Mouse (Mus musculus): Measurements from ENCODE around the gene Scaf1.
A peak's percentile ranks its signal among the peaks of the same experiment; 100 is the strongest.
"Not testable (repeated sequence)": the region's sequence is repeated elsewhere in the genome, so short reads cannot be mapped to it uniquely, and the experiment has no call there.

The Scaf1 gene

GRCm38 (mm10) chr7:45045741-45046140 is 29.6 kb upstream of the Scaf1 start:
- no peak for DNase-seq (ENCODE audit: low read depth, low spot score)

DNA sequence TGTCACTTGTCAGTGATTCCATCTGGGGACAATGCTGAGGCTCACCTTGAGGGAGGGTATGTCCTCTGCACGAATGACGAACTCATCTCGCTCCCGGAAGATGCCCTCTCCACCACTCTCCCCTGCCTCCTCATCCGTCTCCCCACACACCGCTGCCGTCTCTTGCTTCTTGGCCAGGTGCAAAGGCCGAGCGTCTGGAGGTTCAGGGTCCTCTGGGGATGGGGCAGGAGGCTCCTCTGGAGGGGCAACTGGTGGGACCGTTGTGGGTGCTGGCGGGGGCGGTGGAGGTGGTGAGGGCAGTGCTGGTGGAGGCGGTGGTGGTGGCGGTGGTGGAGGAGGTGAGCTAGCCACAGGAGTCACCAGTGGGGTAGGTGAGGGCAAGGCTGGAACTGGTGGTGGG is 27.1 kb upstream of the Scaf1 start:
- no peak for DNase-seq (ENCODE audit: low read depth, low spot score)

DNA sequence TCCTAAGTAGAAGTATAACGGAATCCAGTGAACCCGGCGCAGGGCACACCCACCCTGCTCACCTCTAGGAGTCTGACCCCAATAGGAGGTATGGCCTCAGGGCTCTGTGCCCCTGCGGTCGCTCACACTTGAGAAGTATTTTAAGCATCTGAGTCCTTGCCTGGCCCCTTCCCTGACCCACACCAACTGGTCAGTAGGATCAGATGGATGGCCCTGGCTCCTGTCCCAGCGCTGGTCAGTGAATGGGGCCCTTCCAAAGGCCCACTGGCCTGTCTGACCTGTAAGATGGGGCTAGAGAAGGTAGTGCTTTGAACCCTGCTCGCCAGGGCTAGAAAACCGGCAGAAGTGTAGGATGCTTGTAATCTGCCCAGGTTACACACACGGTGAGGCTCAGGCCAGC is 24.7 kb upstream of the Scaf1 start:
- no peak for DNase-seq (ENCODE audit: low read depth, low spot score)

- no peak for DNase-seq (ENCODE audit: low read depth, low spot score)
Measured at GRCm38 (mm10) chr7:45038411-45038810, 22.2 kb upstream of the Scaf1 start.

DNA sequence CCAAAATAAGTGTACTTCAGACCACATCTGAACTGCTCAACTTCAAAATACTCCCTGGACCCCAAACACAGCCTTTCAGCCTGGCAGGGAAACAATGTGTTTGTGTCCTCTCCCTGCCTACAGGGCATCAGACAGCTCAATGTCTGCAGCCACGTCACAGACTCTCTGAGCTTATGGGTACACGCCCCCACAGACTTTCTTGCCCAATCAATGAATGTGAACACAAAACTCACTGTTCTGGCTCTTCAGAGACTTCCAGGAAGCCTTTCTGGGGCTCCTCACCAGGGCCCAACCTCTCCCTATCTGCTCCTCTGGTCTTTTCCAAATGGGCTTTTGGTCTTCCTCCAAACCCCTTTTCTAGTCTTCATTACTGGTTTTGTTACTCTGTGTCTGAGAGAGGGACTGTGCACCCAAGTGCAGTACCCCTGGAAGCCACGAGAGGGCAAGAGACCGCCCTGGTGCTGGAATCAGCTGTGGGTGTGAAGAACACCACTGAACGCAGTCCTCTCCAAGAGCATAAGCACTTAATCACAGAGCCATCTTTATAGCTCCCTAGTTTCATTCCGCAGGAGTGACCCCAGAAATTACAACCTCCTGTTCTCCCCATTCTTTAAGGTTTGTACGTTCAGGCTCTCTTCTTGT is 21.7 kb upstream of the Scaf1 start:
- peak; percentile 42 for DNase-seq (ENCODE audit: low read depth, low spot score)

GRCm38 (mm10) chr7:45036702-45037101 is 20.5 kb upstream of the Scaf1 start:
- DNase-seq (ENCODE audit: low read depth, low spot score) = no peak

DNA sequence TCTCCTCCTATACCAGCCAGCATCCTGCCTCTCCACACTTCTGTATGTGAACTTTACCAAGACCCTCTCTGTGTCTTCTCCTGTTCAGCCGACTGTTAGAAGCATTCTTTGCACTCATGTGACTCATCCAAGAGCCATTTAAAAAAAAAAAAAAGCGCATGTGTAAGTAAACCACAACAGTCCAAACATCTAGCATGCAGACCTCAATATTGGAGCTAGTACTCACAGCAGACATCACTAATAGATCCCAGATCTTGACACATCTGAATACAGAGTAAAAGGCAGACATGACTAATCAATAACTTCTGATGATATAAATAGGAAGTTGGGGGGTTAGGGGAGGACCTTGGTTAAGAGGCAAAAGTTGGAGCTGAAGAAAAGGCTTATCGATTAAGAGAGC is 19.5 kb upstream of the Scaf1 start:
- DNase-seq (ENCODE audit: low read depth, low spot score) = no peak

DNA sequence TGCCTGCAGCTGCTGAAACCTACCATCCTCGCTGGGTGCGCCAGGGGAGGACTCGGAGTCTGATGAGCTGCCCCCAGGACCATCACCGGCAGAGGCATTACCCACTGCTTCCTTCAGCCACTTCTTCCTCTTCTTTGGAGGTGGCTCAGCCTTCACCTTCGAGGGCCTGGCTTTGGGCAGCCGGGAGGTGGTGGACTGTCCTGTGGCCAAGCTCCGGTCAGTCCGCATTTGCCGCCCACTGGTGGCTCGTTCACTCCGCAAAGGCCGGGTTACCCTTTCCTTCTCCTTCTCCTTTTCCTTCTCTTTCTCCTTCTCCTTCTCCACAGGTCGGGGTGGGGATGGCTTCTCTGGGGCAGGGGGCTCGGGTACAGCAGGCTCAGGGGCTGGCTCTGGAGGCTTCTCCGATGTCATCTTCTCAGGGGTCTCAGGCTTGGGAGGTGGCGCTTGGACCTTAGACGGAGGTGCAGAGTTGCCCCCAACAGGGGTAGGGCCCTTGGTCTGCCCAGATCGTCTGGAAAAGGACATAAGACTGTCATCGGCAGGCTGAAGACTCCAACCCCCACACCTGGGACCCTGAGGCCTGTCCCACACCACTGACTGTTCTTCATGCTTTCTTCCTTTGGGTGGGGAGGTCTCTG is 17.7 kb upstream of the Scaf1 start:
- no peak for DNase-seq (ENCODE audit: low read depth, low spot score)

DNA sequence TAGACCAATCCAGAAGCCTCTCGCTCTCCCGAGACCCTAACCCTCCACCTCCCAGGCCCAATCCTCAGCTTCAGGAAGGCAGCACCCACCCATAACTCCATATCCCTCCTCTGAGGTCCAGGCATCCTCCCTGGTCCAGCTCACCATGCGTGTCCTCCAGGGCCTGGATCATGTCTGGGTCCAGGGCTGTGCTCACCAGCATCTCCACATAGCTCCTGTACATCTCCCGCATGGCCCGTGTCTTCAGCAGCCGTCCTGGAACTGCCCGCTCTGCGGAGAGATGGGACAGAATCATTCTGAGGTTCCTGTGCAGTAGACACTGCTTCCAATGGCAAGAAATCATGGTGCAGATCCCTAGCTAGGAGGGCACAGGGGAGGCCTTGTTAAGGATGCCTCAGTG is 14.7 kb upstream of the Scaf1 start:
- no peak for DNase-seq (ENCODE audit: low read depth, low spot score)

DNA sequence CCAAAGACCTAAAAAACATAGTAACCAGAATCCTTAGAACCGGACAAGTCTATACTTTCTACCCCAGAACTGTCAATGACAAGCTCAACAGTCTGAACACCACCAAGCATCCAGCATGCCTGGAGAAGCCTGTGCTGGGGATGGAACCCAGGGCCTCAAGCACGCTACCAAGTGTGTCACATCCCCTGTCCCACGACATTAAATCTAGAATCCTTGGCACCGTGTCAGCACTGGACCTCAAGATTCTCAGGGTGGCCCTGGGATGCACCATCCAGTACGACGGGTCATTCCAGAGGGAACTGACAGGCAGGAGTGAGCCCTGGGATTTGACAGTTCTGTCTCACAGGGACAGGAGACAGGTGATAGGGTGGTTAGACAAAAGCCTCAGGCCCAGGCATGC is 13.8 kb upstream of the Scaf1 start:
- no peak for DNase-seq (ENCODE audit: low read depth, low spot score)

GRCm38 (mm10) chr7:45028351-45028750 is 12.2 kb upstream of the Scaf1 start:
- DNase-seq (ENCODE audit: low read depth, low spot score) = no peak

DNA sequence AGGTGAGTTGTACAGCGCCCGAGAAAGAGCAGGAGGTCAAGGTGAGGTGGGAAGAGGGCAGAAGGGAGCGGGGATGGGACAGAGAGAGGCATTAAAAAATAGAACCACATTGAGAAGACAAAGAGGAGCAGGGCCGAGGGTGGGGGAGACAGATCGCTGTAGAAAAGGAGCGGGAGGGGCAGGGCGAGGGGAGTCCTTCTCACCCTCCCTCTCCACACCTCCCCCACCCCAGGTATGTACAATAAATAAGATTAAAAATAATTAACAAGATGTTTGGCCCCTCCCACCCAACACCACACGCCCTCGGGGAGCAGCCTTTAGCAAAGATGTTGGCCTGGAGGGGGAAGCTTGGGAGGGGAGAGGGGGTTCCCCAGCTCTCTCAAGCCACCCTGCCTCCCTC is 11.6 kb upstream of the Scaf1 start:
- DNase-seq (ENCODE audit: low read depth, low spot score) = no peak

DNA sequence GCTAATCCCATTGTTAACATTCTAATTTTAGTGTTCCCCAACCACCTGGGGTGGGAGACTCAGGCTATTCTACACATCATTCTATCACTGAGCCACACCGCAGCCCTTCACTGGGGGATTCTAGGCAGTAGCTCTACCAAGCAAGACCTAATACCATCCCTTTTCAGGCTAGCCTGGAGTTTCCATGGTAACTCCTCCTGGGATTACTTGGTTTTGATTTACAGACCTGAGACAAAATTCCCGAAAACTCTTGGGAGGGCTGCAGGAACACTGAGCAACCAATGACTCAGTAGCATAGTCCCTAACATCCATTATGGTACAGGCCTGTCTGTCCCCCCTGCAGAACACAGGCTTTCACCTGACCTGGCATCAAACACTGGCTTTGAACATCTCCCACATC is 10.1 kb upstream of the Scaf1 start:
- DNase-seq (ENCODE audit: low read depth, low spot score) = no peak

DNA sequence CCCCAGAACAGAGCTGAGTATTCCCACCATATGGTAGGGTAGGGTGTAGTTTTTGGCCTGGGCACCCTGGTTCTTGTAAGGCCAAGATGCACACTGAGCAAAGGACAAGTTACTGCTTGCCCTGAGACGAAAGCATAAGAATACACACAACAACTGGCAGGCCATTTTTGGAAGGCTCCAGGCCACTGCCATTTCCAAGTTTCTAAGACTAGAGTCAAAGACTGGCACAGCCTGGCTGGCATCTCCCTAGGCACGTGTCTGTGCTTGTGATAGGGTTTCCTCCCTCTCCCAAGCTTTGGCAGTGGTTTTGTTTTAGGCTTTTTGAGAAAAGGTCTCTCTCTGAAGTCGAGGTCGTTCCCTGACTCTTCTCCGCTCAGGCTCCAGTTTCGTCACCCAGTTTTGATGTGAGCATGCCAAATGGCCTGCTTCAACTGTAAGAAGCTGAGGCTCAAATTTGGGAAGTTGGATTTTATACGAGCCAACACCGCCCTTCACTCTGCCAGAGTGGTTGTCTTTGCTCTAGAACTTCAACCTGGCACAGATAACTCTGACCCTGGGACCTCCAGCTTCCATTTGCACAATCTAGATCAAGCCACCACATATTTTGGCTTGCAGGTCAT is 9.5 kb upstream of the Scaf1 start:
- DNase-seq (ENCODE audit: low read depth, low spot score) = no peak

DNA sequence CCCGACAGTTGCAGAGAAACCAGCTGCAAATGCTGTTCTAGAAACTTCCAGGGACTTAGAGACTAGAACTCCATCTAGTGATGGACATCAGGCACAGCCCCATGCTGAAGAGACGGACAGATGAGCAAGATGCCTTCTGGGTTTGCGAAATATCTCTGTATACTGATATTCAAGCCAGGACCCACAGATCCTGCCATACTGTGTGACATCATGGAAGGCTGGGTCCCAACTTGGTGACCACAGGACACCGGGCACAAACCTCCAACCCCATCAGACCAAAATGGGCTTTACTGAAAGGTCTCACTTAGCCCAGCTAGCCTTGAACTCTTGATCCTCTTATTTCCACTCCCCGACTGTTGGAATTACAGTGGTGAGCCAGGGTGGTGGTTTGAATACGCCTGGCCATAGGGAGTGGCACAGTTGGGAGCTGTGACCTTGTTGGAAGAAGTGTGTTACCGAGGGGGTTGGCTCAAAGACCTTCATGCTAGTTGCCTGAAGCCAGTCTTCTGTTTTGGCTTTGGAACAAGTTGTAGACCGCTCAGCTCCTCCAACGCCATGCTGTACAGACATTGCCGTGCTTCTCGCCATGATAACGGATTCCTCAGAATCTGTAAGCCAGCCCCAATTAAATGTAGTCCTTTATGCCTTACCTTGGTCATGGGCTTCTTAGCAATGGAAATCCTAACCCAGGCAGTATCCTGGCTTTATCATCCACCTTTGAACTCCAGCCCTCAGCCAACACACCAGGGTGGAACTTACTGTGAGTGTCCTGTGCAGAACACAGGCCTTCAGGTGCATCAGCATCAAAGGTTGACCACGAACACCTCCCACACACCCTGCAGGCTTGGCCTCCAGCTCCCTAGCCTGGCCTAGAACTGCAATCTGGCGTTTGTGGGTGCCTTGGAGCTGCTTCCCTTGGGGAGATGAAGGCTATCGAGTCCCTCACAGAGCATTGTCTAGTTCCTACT is 8.4 kb upstream of the Scaf1 start:
- no peak for DNase-seq (ENCODE audit: low read depth, low spot score)

GRCm38 (mm10) chr7:45023711-45024110 is 7.5 kb upstream of the Scaf1 start:
- DNase-seq (ENCODE audit: low read depth, low spot score) = not testable (repeated sequence)

DNA sequence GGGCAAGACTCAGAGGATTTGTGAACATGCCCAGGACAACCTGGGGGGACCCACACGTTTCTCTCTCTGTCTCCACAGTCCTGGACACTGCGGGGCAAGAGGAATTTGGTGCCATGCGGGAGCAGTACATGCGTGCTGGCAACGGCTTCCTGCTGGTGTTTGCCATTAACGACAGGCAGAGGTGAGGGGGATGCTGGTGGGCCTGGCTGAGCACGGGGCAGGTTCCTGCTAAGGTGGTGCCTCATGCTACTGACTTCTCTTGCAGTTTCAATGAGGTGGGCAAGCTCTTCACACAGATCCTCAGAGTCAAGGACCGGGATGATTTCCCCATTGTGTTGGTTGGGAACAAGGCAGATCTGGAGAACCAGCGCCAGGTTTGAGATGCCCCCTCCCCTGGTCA is 4.1 kb upstream of the Scaf1 start:
- DNase-seq (ENCODE audit: low read depth, low spot score) = no peak

- DNase-seq (ENCODE audit: low read depth, low spot score) = no peak
Measured at GRCm38 (mm10) chr7:45019031-45019571, 2.9 kb upstream of the Scaf1 start.

DNA sequence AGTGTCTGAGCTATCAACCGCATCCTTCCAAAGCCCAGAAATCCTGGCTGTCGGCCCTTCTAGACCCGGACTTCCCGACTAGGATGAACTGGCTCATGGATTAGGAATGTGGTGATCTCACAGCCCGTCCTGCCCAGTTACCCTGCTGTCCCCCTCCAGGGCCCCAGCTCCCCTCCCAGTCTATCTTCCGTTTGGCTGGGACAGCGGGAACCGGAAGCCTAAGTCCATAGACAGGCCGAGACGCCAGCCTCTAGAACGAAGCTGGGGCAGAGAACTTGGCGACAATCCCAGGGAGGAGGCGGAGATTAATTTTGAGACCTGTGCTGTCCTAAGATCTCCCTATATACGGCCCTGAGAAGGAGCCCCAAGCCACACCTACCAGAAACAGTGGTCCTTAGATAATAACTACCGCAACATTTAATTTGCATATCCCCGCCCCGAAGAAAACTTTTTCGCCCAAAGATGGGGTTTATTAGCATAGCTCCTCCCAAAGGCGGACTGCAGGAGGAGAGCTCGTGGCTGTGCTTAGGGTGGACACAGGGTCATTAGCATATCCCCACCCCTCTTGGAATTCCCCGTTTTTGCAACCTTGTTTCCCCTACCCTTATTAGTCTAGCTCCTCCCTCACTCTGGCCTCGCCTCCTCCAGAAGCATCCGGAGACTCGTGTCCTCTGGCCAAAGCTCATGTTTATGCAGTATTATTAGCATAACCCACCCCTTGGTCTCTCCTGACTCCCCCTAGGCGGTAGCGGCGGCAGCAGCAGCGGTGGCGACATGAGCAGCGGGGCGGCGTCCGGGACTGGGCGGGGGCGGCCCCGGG is 1.3 kb upstream of the Scaf1 start, which contains the start of gene Rras:
Rras (plus strand) TSS at position 720 of the 820 bp plus-strand sequence.
- peak; percentile 93 for DNase-seq (ENCODE audit: low read depth, low spot score)

- DNase-seq (ENCODE audit: low read depth, low spot score) = no peak
Measured at GRCm38 (mm10) chr7:45016761-45017160, 598 bp upstream of the Scaf1 start.

Measured in c-Kit-negative CD71-positive TER-119-positive erythroid progenitor cells, embryonic 14.5 days (primary cell).